Mouse (Mus musculus) brain, embryonic 14.5 days (tissue): ENCODE data around the gene Calm1.

ENCODE experiments used
- CTCF ChIP-seq: fragments of 200-500 bp; IDR thresholded peaks from 2 replicates; pipeline ENCODE4 v1.5.1; 2012; ENCODE audit warnings: inconsistent platforms, mild to moderate bottlenecking, moderate library complexity, borderline replicate concordance; ENCODE audit not compliant: insufficient read depth, insufficient read length; ENCODE audit errors: extremely low read depth
- POLR2A ChIP-seq: fragments of 200-500 bp; IDR thresholded peaks from 2 replicates; pipeline ENCODE4 v1.6.1; 2012; ENCODE audit warnings: mild to moderate bottlenecking, inconsistent platforms, borderline replicate concordance; ENCODE audit not compliant: poor library complexity, insufficient read depth, insufficient read length, severe bottlenecking; ENCODE audit errors: extremely low read depth

GRCm38 (mm10) chr12:100210973-100211372 is 11.7 kb downstream of the Calm1 start:
- TF ChIP-seq CTCF (no peak), POLR2A (no peak)
